Mouse (Mus musculus) thymus, adult 2 months (tissue): ENCODE measurements around the gene Gm5426.

Experiments used
- CTCF ChIP-seq: fragments of 200-500 bp; IDR thresholded peaks from 2 replicates; pipeline ENCODE4 v1.5.1; 2012; ENCODE audit warnings: mild to moderate bottlenecking, control low read depth, low read length, moderate library complexity, borderline replicate concordance; ENCODE audit not compliant: control insufficient read depth, poor library complexity, insufficient read depth; ENCODE audit errors: extremely low read depth
- POLR2A ChIP-seq: fragments of 200-500 bp; IDR thresholded peaks from 2 replicates; pipeline ENCODE4 v1.6.1; 2012; ENCODE audit warnings: mild to moderate bottlenecking, low read length, control low read depth, moderate library complexity; ENCODE audit not compliant: control insufficient read depth, poor library complexity, insufficient read depth; ENCODE audit errors: extremely low read depth

- TF ChIP-seq POLR2A (no peak), CTCF (no peak)
Measured at GRCm38 (mm10) chr10:96123885-96124284, 12.5 kb upstream of the Gm5426 start.
